Mouse (Mus musculus) CD4-positive helper T cell, adult 2 months (primary cell): ENCODE data around the gene Lrrk1.

Experiments
- DNase-seq: peaks from one replicate; pipeline ENCODE4 v3.0.0-alpha.2; 2012; ENCODE audit warnings: low read depth, missing footprints, low spot score

Lrrk1 gene

DNA sequence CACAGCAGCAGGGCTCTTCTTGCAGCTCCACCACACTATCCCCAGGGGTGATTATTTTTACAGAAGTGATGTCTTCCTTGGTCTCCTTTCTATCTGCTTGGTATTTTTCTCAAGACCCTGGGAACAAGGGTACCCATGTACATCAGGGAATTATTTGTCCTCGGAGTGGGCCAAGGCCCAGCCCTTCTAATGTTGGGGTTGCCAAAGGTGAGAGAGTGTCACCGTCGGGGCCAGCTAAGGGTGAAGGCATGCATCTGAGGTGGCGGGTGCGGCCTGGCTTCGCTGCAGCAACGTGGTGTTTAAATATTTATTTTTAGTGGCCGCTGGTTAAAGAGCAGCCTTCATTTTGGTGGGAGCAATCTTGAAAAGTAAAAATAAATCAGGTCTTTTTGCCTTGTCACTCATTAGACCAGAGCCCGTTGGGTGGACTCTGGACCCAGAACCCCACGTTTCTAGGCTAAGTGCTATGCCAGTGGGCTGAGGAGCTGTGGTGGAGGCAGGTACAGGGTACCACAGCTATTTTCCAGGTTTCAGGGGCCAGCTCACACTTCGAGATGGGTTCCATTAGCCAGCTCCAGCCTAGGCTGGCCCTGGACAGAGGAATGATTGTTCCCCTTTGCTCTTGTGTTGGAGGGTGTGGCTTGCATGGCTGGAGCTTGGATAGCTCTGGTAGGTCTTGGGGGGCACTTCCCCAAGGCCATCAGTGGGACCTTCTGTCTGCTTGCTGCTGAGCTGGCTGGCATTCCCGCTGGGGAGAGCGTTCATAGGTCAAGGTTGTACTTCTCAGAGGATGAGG lies 160.1 kb downstream of the Lrrk1 start:
- no peak for DNase-seq

DNA sequence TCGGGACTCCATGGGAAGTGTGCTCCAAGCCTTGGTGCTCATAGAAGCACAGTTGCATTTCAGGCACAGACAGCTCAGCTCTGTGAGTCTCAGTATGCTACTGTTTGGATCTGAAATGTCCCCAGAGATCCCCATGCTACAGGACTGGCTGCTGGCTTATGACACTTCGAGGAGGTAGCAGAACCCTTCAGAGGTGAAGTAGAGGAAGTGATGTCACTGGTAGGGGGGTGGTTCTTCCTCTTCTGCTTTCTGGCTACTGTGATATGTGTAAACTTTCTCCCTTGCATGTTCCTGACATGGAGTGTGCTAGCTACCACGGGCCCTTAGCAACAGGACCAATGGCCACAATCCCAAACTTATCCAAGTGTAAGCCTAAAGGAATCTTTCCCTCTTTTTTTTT lies 162.3 kb downstream of the Lrrk1 start:
- no peak for DNase-seq

DNA sequence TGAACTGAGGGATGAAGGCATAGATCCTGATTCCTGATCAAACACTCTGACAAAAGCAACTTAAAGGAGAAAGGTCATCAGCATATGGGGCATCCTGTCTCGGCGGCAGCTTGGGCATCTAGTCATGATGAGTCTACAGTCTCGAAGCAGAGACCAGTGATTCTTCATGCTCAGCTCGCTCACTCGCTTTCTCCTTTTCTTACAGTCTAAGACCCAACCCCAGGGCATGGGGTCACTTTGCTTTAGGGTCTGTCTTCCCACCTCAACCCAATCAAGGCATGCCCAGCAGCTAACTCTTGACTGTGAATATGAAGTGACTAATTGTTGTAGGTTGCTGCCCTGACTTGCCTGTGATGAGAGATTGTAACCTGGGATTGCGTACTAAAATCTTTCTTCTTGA lies 163.6 kb downstream of the Lrrk1 start:
- DNase-seq: no peak

DNA sequence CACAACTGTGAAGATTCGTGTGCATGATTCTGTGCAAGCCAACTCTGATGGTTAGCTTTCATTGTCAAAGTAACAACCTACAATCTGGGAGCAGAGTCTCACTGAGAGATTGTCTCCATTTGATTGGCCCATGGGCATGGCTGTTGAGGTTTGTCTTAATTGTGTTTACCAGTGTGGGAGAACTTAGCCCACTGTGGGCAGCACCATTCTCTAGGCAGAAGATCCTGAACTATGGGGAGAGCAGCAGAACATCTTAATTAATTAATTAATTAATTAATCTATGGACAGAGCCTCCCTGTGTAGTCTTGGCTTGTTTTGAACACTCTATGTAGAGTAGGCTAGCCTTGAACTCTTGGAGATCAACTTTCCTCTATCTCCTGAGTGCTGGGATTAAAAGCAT lies 164.4 kb downstream of the Lrrk1 start:
- no peak for DNase-seq

DNA sequence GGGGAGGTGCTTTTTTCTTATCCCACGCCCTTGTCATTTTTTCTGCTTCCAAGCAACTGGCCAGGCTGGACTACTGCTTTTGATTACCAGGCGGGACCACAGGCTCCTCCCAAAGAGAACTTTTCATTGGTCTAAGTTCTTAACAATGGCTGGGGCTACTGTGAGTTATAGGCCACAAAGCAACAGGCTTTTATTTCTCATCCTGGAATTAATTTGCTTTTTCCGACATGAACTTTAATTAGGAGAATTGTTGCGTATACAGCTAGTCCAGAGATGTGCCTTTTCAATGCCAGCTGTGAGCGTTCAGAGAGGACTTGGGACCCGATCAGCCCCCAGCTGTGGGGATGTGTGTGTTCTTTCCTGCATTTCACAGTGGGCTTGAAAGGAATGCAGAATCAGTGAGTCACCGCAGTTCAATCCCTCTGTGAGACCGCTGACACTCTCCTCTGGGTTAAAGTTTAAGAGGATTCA lies 165.5 kb downstream of the Lrrk1 start:
- no peak for DNase-seq

DNA sequence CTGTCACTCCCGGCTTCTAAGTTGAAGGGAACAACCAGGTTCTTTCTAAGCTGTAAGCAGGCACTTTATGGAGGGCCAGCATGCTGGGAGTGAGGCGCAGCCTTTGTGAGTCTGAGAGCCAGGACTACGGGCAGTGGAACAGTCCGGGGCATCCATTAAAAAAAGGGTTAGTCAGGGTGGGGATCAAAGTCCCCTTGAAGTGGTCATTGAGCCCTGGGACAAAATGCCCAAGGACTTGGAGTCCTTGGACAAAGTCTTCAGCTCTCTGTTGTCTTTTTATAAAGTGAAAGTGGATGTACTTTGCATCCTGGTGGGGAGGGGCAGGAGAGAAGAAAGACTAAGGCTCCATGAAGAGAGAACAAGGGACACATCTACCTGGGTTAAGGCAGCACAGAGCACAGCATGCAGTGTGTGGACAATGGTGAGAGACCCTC lies 168.3 kb downstream of the Lrrk1 start:
- no peak for DNase-seq

DNA sequence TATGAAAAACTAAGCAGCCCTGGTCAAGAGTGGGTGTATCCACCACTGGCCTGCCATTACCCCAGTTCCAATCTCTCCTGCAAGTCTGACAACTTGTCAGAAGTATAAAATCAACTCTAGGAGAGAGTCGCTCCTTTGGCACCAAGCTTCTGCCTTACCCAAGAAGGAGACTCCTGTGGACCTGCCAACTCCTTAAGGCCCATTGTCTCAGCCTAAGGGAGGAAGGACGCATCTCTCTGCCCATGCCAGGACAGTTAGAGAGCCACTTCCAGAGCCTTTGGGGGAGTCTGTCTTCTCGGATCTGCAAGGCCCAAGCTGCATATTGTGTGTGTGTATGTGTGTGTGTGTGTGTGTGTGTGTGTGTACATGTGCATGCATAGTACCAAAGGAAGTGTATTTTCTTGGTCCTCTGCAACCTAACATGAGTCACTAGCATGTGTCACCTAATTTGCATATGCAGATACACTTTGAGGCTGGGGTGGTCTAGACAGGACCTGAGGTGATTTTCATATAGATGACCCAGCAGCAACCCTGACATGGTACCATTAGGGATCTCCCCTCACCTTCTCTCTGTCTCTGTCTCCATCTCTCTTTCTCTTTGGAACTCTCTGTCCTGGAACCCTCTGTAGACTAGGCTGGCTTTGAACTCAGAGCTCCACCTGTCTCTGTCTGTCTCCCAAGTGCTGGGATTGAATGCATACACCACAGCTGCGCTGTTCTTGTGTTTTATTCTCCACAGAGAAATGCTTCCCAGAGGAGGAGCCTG lies 168.9 kb downstream of the Lrrk1 start:
- DNase-seq: no peak

DNA sequence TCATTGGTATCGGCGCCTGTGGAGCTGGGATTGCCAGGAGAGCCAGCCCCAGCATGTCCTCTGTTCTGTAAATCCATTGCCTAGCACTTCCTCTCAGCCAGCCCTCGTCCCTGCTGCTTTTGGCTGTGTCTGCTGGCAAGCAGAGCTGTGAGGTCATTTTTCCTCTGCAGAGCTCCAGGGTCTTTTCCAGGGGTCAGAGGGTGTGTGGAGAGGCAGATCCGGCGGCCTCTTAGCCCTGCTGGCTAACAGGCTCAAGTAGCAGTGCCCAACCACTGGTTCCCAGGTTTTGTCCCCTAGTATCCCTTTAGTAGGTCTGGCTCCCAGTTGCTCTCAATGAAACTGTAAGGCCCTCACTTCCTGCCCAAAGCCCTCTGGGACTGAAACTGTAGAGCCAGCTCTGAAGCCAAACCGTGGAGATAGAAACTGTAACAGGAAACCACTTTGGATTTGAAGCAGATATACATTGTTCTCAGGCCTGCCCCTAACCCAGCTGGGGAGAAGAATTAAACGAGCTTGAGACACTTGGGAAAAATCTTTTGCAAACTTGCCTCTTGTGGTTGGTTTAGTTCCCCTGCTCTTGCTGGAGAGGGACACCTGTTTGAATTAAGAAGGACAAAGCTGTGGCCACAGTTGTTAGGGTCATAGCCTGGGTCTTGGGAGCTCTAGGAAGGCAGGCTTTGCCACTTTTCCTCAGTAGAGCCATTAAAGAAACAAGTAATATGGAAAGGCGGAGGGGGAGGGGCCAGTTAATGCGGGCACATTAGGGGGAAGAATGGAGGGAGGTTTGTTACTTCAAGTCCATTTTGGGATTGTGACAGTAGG lies 169.7 kb downstream of the Lrrk1 start:
- DNase-seq: no peak

DNA sequence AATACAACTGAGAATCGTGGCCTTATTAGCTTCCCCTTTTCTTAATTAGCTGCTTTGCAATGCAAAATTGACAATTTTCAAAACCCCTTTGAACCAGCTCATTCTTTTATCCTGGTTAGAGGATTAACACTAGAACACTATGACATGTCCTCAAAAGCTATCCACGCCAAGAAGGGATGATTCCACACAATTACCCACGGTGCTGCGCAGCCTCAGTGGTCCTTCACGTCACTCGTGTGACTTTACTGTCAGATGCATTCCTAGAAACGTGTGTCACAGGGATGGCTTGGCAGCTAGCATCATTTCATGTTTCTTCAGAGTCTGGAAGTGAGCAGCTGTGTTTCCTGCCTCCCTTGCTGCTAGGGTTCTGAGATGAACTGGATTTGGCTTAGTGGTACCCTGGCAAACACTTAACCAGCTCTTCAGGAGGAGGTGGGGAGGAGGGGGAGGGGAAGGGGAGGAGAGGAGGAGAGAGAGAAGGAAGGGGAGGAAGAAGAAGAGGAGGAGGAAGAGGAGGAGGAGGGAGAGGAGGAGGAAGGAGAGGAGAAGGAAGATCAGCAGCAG lies 170.5 kb downstream of the Lrrk1 start:
- DNase-seq: no peak

DNA sequence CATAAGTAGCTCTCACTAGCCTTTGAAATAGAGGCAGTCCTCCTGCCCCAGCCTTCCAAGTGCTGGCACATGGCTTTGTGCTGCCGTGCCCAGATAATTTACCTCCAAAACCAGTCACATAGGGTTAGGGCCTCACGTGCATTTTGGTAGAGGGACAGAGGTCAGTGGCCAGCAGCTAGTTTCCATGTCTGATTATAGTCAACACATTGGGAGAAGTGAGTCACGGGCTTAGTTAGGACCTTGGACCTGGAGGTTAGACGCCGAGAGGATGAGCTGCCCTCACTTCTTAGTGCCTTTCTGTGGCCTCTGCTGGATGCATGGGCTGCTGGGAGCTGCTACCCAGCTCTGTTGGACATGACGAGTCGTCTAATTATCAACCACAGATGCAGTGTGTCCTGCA lies 171.1 kb downstream of the Lrrk1 start:
- no peak for DNase-seq

DNA sequence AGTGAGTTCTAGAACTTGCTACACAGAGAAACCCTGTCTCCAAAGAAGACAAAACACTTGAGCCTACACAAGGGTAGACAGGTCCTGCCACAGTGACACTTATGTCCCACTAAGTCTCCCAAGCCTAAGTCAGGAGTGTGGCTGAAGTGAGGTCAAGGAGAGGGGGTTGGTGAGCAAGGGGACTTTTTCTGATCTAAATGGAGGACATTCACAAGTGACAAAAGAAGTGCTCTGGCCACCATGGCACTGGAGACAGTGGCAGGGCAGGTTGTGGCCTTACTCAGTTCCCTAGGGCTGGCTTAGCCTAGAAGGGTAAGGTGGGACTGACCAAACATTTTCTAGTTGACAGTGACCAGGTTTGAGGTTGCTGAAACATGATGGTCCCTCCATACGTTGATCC lies 172.2 kb downstream of the Lrrk1 start:
- no peak for DNase-seq

DNA sequence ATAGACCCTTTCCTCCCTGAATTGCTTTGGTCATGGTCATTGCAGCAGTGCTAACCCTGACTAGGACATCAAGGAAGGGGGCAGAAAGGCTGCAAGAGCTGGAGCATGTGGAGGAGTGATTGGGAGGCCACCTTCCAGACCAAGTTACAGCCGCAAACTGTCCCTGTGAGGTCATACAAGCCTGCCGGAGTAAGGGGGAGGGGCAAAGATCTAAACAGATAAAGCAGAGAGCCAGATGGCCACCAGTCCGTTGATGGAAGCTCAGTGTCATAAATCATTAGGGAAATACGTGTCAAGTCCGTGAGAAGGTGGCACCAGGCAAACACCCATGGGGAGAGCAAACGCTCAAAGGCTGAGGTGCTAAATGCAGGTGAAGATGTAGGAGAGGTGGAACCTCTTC lies 173.7 kb downstream of the Lrrk1 start:
- no peak for DNase-seq

DNA sequence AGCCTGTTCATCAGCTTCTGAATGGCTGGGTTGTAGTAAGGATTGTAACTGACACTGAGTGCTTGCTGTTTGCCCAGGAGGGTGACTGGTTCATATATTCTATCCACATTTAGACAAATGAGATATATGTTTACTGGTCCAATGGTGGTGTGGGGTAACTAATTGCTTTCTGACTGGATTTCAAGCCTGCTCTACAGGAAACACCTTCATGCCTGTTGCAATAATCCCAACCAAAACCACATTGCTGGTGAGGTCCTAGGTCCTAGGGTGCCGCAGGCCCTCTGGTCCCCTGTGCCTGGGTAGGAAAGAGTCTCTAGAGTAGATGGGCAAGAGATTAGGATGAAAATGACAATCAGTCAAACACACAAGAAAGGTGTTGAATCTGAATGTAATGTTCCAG lies 175.3 kb downstream of the Lrrk1 start:
- no peak for DNase-seq

DNA sequence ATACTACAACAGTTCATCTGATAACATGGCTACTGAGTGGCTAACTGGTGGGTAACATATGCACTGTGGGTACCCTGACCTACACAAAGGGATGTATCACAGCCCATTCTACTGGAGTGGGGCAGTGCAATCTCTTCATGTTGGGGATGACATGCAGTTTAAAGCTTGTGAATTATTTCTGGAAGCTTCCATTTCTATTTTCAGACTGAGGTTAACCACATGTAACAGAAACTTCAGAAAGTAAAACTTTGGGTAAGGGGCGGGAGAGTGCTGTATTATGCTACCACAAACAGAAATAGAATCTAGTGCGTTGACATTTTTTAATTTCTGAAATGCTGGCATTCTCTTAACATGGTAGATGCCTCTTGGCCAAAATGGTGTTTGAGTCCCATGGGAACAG lies 178.2 kb downstream of the Lrrk1 start:
- DNase-seq: peak; percentile 28

DNA sequence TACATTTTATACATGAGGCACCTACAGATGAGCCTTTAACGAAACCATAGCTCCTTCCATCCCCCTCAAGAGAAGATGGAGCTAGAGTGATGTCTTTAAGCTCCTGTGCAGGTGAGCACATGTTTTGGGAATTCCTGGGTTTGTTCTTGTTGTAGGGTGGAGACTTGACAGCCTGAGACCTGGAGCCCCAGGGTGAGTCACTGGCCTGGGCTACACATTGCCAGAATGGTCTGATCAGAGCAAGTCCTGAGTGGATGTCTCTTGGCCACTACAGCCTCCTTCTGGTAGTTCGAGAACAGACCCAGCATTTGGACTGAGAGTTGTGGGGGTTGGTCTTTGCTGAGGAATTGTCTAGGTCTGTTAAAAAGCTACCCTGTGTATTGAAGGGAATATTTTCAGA lies 186.5 kb downstream of the Lrrk1 start:
- no peak for DNase-seq

DNA sequence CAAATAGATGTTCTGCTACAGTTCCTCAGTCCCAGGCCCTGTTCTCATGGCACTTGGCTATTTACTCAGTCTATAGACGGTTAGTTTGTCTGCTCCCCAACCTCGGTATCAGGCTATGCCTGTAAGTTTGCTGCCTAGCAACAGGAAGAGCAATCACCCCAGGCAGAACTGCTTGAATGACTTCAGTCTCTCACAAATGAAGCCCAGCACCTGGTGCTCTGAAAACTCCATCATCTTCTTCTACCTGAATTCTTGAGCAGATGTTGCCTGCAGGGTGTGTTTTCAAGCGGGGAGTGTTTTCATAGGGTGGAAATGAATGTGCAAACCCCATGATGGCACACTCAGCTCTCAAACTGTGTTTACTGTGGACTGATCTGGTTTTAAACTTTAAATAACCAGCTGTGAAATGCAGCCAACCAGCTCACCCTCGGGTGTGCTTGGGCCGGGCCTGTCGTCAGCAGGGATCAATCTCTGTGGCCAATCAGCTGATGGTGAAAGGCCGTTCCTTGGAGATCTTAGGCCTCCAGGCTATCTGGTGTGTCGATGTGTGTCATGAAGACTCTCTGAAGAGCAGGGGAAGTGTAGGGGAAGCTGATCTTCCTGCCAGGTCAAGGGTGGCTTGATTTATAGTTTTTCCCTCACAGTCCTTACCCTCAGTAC lies 187.2 kb downstream of the Lrrk1 start:
- DNase-seq: no peak

DNA sequence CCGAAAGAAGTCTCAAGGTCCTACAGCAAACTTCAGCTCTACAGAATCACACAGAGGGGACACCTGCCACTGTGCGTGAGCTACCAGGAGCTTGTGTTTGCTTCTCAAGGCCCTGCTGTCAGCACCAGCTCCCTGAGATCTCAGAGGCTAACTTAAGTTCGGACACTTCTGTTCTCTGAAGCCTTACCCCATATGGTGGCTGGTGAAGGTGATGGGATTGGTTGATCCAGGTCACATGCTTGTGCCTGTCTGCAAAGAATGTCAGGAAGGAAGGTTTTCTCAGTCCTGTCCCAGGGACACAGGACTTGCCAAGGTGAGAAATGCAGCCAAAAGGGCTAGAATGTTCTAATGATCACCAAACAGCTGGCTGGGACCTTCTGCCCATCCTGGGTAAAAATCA lies 187.8 kb downstream of the Lrrk1 start:
- DNase-seq: no peak

DNA sequence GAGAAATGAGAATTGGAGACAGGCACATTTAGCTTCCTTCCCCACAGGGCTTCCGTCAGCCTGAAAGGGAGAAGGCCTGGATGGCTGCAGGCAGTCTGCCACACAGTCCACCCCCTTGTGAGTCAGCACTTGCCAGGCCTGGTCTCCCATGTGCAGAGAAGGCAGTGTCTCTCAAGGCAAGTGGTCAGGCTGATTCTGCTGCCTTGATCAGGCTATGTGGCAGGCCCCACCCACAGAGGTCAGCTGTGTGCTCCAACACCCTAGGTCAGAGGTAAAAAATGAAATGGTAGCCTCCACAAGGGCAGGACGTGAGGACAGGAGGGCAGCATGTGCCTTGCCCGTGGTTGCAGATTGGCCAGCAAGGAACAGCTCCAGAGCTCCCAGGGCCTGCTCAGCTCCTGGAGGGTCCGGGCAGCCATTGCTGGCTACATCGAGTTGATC lies 188.7 kb downstream of the Lrrk1 start:
- no peak for DNase-seq

DNA sequence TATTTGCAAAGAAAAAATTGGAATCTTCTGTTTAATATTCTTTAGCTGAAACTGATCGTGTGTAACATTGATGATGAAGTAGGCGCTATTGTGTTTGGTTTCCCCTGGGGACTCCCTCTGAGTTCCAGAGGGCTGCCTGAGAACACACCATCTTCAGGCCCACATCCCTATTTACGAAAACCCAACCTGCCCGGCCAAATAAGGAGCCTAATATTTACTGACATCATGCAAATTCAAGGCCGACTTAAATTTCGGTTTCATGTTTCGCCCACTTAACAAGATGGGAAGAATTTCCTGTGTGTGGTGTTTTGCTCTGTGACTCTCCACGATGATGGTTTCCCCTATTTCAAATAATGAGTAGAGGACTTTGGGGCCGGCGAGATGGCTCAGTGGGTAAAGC lies 189.7 kb downstream of the Lrrk1 start:
- DNase-seq: no peak

DNA sequence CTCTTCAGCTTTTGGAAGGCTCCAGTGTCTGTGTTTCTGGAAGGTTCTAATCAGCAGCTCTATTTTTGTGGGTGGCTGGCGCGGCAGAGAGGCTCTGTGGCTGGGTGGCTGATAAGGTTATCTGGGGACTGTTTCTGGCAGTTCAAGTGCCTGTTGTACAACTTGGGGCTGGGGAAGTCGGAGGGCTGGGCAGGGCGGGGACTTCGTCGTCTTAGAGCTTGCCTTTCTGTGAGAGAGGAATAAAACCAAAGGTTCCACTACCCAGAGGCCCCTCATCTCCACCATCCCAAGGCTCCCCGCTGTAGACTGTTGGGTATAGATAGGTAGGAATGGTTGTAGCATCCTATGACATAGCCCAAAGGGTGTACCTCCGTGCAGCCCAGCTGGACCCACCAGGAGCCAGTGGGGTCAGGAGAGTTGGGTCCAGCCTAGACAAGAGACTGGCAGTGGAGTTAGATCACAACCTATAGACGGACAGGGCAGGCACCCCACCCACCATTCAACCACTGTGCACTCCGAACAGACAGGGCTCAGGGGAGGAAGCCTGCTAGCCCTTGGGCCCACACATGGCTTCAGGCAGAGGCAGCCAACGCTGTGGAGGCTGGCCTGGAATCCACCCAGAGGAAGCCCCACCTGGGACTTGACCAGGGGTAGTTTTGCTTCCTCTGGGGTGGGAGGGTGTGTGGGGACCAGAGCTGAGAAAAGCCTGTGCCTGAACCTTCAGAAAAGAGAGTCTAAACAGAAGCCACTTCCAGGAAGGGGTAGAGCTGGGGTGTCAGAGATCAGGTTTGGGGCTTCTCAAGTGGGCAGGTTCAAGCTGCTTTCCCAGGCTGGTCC lies 191.3 kb downstream of the Lrrk1 start:
- peak; percentile 66 for DNase-seq
